Mouse (Mus musculus) cerebellum, adult 2 months (tissue): Measurements from ENCODE around the gene Pde4a.

Experiments used
- CTCF ChIP-seq: fragments of 200-500 bp; IDR thresholded peaks from 2 replicates; pipeline ENCODE4 v1.5.1; 2011; ENCODE audit warnings: low read depth, mild to moderate bottlenecking, control low read depth, low read length, moderate library complexity, borderline replicate concordance; ENCODE audit not compliant: insufficient read depth
- POLR2A ChIP-seq: fragments of 200-500 bp; IDR thresholded peaks from 2 replicates; pipeline ENCODE4 v1.6.1; 2011; ENCODE audit warnings: low read length, control low read depth, borderline replicate concordance; ENCODE audit not compliant: insufficient read depth

DNA sequence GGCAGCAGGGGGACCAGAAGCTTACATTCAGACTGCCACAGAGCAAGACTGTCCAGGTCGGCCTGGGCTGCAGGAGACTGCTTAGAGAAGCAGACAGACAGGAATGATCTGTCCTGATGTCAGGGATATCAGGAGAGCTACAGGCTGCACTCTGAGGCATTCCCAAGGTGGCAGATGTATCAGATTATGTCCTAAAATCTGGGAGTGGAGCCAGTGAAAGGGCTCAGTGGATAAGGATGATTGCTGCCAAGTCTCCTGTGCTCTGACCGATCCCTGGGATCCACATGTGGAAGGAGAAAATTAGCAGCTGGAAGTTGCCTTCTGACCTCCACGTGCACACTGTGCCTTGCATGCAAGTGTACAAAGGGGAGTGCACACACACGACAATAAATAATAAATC, 14.9 kb downstream of the Pde4a start:
- TF ChIP-seq CTCF (no peak), POLR2A (no peak)
